Mouse (Mus musculus): ENCODE results near the gene Ap5m1. TPM values are rescaled to one million over a fixed set of nuclear protein-coding genes. Genes with fewer than 3 reads are reported as not detected.

Ap5m1 gene
- total and polyA plus RNA-seq, 2 experiments from 2014 or later: 15.8 to 20.5 TPM

DNA sequence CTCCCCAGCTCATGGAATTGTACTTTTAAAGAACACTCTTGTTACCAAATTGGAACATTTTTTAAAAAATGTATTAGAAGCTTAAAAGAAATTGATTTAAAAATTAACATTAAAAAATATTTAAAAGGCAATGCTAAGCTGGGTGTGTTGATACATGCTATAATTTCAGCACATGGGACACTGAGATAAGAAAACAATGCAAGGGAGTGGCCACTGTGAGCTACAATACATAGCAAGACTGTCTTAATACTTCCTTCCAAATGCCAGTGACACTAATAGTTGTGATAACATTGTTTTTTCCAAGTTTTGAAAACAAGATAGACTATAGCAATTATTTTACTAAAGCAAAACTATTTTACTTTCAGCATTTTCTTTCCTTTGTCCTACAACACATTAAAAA lies 16.4 kb upstream of the Ap5m1 start:
- TF ChIP-seq CTCF (IDR thresholded peaks at IDR 0.05; ENCODE audit: low read depth): no peak
- H3K36me3 ChIP-seq (ENCODE audit: insufficient read depth, low read length): no peaks in the 10 kb centered on the region; the same call in 1 of the 2 replicates
- H3K9ac ChIP-seq (replicated peaks; ENCODE audit: low read length): no peak overlapping the region
- no peaks in the 10 kb centered on the region for H3K4me1 ChIP-seq (ENCODE audit: insufficient read depth, low read length)
- H3K9me3 ChIP-seq (ENCODE audit: low read length): no peaks in the 10 kb centered on the region
- no peak overlapping the region for H3K4me3 ChIP-seq (ENCODE audit: low read length)
- H3K27me3 ChIP-seq (ENCODE audit: insufficient read depth, low read length): no peaks in the 10 kb centered on the region
- H3K27ac ChIP-seq: no peak overlapping the region
- DNase-seq (ENCODE audit: low spot score) (no peak), ATAC-seq (no peak)
- H3K4me2 ChIP-seq (ENCODE audit: low read depth, low read length): no peak overlapping the region

DNA sequence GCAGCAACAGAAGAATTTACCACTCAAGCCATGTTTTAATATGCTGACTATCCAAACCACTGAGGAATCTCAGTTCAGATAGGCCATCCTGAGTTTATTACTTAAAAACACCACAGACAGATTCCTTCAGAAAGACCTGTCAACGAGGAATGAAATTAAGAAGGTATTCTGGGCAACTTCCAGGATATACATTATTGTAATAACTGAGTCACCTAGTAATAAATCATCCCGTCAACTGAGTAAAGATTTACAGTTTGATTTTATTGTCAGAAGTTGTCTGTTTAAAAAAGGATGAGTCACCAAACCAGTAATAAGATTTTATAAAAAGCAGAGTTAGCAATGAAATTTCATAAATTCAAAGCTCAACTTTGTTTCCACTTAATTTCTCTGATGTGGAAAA lies 2.1 kb upstream of the Ap5m1 start:
- H3K27ac ChIP-seq: no peak overlapping the region
- no peaks in the 10 kb centered on the region for H3K27me3 ChIP-seq (ENCODE audit: insufficient read depth, low read length)
- H3K4me1 ChIP-seq (ENCODE audit: insufficient read depth, low read length): peaks cover 16% of the 10 kb centered on the region
- H3K9ac ChIP-seq (replicated peaks; ENCODE audit: low read length): no peak overlapping the region
- DNase-seq (ENCODE audit: low spot score) (no peak), ATAC-seq (no peak)
- H3K9me3 ChIP-seq (ENCODE audit: low read length): no peaks in the 10 kb centered on the region
- TF ChIP-seq CTCF (IDR thresholded peaks at IDR 0.05; ENCODE audit: low read depth): no peak
- H3K36me3 ChIP-seq (ENCODE audit: insufficient read depth, low read length): no peaks in the 10 kb centered on the region
- H3K4me2 ChIP-seq (ENCODE audit: low read depth, low read length): peak overlapping the region; percentile 69
- WGBS: 74% methylated on average over 2 of the region's 2 CpGs
- no peak overlapping the region for H3K4me3 ChIP-seq (ENCODE audit: low read length)

DNA sequence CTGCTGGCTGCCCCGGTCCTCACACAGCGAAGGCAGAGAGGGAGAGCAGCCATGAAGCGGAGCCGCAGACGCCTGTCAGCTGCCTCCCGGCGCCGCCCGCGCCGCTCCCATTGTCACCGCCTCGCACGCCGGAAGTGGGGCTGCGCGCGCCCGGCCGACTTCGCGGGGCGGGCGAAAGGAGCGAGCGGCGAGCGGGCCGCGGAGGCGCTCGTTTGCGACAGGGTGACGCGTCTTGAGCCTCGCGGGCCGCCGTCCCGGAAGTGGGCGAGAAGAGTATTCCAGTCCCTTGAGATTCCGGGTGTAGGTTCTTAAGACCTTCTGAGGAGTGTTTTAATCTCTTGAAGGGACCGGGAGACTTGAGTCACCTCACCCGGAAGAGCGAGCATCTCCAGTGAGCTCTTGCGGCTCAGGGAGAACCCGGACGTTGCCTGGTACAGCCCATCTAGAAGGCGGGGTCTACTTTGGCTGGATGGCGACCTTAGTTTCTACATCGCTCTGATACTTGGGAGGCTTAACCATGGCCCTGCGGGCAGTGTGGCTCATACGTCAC lies 452 bp downstream of the Ap5m1 start, which contains the start of gene Exoc5:
Gene Exoc5, minus strand, starts transcription at position 380 of the 550 bp plus-strand sequence.
- Histone ChIP-seq H3K4me3 (ENCODE audit: low read length) (peak within 1 kb of the TSS; percentile 95), H3K4me2 (ENCODE audit: low read depth, low read length) (peak within 1 kb of the TSS; percentile 77), H3K9me3 (ENCODE audit: low read length) (no peaks in the 10 kb centered on the region), H3K4me1 (ENCODE audit: insufficient read depth, low read length) (peaks cover 16% of the 10 kb centered on the region), H3K27ac (peak within 1 kb of the TSS; percentile 99), H3K27me3 (ENCODE audit: insufficient read depth, low read length) (no peaks in the 10 kb centered on the region), H3K36me3 (ENCODE audit: insufficient read depth, low read length) (no peaks in the 10 kb centered on the region), H3K9ac (replicated peaks; ENCODE audit: low read length) (peak within 1 kb of the TSS; percentile 94)
- under 1% methylated on average over 49 of the region's 53 CpGs for WGBS
- DNase-seq (ENCODE audit: low spot score) (peak; percentile 98), ATAC-seq (peak; percentile 97)
- no peak for TF ChIP-seq CTCF (IDR thresholded peaks at IDR 0.05; ENCODE audit: low read depth)

DNA sequence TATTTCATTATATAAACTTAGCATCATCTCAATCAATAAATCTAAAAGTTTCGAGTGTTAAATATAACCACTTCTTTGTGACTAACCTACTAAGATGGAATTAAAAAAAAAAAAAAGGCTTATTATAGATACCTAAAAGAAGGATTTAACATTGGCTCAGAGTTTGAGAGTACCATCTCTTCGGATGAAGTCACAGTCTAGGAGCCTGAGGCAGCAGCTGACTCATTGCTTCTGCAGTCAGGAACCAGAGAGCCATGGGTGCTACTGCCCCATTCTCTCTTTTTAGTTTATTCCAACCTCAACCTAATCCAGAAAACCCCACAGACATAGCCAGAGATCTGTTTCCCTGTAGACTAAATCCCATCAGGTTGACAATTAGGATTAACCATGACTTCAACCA lies 6.9 kb downstream of the Ap5m1 start:
- Histone ChIP-seq H3K4me1 (ENCODE audit: insufficient read depth, low read length) (peaks cover 2% of the 10 kb centered on the region), H3K9me3 (ENCODE audit: low read length) (no peaks in the 10 kb centered on the region), H3K27ac (no peak overlapping the region), H3K36me3 (ENCODE audit: insufficient read depth, low read length) (peaks cover 11% of the 10 kb centered on the region; the same call in 1 of the 2 replicates), H3K27me3 (ENCODE audit: insufficient read depth, low read length) (no peaks in the 10 kb centered on the region), H3K4me3 (ENCODE audit: low read length) (no peak overlapping the region), H3K9ac (replicated peaks; ENCODE audit: low read length) (no peak overlapping the region), H3K4me2 (ENCODE audit: low read depth, low read length) (no peak overlapping the region)
- ATAC-seq (no peak), DNase-seq (ENCODE audit: low spot score) (no peak)
- TF ChIP-seq CTCF (IDR thresholded peaks at IDR 0.05; ENCODE audit: low read depth): no peak
- 91% methylated on average over 2 of the region's 2 CpGs for WGBS

DNA sequence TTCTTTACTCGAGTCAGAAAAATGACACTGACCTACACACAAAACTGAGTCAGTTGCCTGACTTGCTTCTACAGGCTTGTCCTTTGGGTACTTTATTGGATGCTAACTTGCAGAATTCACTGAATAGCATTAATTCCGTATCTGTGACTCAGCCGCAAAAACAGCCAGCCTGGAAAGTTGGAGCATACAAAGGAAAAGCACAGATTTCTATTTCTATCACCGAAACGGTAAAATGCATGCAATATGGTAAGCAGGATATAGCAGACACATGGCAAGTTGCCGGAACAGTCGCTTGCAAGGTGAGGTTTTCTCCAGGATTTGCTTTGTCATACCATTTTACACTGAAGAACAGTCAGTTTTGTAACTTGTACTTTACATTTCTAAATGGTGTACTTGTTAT lies 8.0 kb downstream of the Ap5m1 start:
- no peak for TF ChIP-seq CTCF (IDR thresholded peaks at IDR 0.05; ENCODE audit: low read depth)
- no peak overlapping the region for H3K4me2 ChIP-seq (ENCODE audit: low read depth, low read length)
- no peak overlapping the region for H3K9ac ChIP-seq (replicated peaks; ENCODE audit: low read length)
- H3K4me1 ChIP-seq (ENCODE audit: insufficient read depth, low read length): no peaks in the 10 kb centered on the region
- no peak overlapping the region for H3K4me3 ChIP-seq (ENCODE audit: low read length)
- ATAC-seq (no peak), DNase-seq (ENCODE audit: low spot score) (no peak)
- H3K27me3 ChIP-seq (ENCODE audit: insufficient read depth, low read length): no peaks in the 10 kb centered on the region
- H3K36me3 ChIP-seq (ENCODE audit: insufficient read depth, low read length): peaks cover 15% of the 10 kb centered on the region; the same call in 1 of the 2 replicates
- H3K9me3 ChIP-seq (ENCODE audit: low read length): no peaks in the 10 kb centered on the region
- H3K27ac ChIP-seq: no peak overlapping the region
- WGBS: 96% methylated on average over 7 of the region's 7 CpGs

DNA sequence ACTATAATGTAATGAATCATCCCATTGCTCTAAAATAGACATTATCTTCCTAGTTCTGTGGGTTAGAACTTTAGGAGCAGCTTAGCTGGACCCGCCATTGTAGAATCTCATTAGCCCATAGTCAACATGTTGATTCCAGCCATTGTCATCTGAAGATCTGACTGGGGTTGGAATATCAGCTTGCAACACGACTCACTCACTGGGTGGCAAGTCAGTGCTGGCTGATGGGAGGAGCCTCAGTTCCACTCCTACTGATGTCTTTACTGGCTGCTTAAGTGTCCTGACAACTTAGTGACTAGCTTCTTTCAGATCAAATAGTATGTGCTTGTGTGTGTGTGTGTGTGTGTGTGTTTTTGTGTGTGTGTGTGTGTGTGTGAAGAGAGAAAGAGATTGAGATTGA lies 8.5 kb downstream of the Ap5m1 start:
- H3K36me3 ChIP-seq (ENCODE audit: insufficient read depth, low read length): peaks cover 15% of the 10 kb centered on the region; the same call in 1 of the 2 replicates
- no peak for DNase-seq (ENCODE audit: low spot score)
- H3K4me3 ChIP-seq (ENCODE audit: low read length): no peak overlapping the region
- H3K4me2 ChIP-seq (ENCODE audit: low read depth, low read length): no peak overlapping the region
- WGBS: 79% methylated on average over 2 of the region's 2 CpGs
- H3K9me3 ChIP-seq (ENCODE audit: low read length): no peaks in the 10 kb centered on the region
- no peak overlapping the region for H3K27ac ChIP-seq
- H3K4me1 ChIP-seq (ENCODE audit: insufficient read depth, low read length): no peaks in the 10 kb centered on the region
- ATAC-seq: no peak
- H3K9ac ChIP-seq (replicated peaks; ENCODE audit: low read length): no peak overlapping the region
- H3K27me3 ChIP-seq (ENCODE audit: insufficient read depth, low read length): no peaks in the 10 kb centered on the region
- no peak for TF ChIP-seq CTCF (IDR thresholded peaks at IDR 0.05; ENCODE audit: low read depth)

DNA sequence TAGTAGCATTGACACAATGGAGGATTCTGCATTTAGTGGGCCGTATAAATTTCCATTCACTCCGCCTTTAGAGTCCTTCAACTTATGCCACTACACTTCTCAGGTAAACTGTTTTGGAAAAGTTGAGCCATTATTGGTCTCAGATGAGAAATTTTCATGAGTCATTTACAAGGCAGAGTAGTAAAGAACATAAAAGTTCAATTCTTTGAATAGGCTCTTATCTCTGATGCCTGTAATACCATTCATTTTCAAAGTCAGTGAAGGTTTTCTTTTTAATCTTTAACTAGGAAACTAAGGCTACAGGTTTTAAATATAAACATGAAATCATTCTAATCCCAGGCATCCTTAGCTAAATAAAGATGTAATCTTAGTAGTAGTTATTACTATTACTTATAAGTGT lies 12.9 kb downstream of the Ap5m1 start:
- Histone ChIP-seq H3K27ac (no peak overlapping the region), H3K9ac (replicated peaks; ENCODE audit: low read length) (no peak overlapping the region), H3K4me2 (ENCODE audit: low read depth, low read length) (no peak overlapping the region), H3K9me3 (ENCODE audit: low read length) (no peaks in the 10 kb centered on the region), H3K27me3 (ENCODE audit: insufficient read depth, low read length) (no peaks in the 10 kb centered on the region), H3K4me3 (ENCODE audit: low read length) (no peak overlapping the region), H3K36me3 (ENCODE audit: insufficient read depth, low read length) (peaks cover 10% of the 10 kb centered on the region), H3K4me1 (ENCODE audit: insufficient read depth, low read length) (no peaks in the 10 kb centered on the region)
- DNase-seq (ENCODE audit: low spot score) (no peak), ATAC-seq (no peak)
- no peak for TF ChIP-seq CTCF (IDR thresholded peaks at IDR 0.05; ENCODE audit: low read depth)
- 96% methylated on average over 2 of the region's 2 CpGs for WGBS
